Mouse (Mus musculus) MEL-GATA-1-ER (cell line): ENCODE data around the gene Tfdp1.

Experiments
- DNase-seq: peaks from one replicate; pipeline ENCODE4 v3.0.0-alpha.2; 2012; ENCODE audit warnings: low read depth; ENCODE audit errors: extremely low read depth

Tfdp1 gene

DNA sequence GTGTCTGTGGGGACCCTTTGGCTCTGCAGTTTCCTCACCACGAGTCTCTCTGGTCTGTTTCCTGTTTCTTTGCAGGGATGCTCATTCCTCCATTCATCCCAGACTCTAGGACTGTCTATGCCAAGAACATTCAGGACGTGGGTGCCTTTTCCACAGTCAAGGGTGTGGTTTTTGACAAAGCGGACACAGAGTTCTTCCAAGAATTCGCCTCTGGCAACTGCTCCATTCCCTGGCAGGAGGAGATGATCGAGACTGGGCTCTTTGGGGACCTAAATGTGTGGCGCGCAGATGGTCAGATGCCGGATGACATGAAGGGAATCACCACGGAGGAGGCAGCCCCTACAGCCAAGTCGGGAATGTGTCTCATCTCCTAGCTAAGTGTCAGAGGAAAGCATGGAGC is 77.3 kb downstream of the Tfdp1 start:
- no peak for DNase-seq

GRCm38 (mm10) chr8:13419111-13419639 is 80.6 kb downstream of the Tfdp1 start:
- DNase-seq = no peak

- no peak for DNase-seq
Observed at GRCm38 (mm10) chr8:13420970-13421369, 82.4 kb downstream of the Tfdp1 start.

DNA sequence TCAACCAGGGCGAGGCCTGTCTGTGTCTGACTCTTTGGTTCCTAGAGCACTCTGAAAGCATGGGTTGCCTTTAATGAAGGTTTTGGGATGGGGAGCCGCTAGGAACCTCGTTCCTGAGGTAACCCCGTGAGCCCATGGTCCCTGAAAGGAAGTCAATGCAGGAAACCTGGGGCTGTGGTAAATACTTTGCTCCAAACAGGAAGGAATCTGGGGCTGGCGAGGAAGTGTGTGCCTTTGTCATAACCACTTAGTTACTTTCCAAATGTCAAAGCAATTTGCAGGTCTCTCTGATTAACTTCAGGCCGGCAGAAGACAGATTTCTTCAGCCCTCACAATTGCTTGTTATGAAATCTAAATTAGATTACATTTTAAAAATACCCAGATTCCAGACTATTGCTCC is 88.8 kb downstream of the Tfdp1 start:
- no peak for DNase-seq
